Mouse (Mus musculus) intestine, postnatal 0 days (tissue): ENCODE data around the gene Gramd2. TPM values are rescaled to one million over a fixed set of nuclear protein-coding genes. Genes with fewer than 3 reads are reported as not detected.

Source experiments
- ATAC-seq: fragments of 200-750 bp; cut with Nextera tagmentation; 2 replicates; pipeline ENCODE4 v1.8.0; 2017; ENCODE audit warnings: mild to moderate bottlenecking, moderate TSS enrichment, moderate library complexity
- H3K27ac ChIP-seq: fragments of 300-500 bp; sonication (generic); 2 replicates; pipeline ENCODE4 v1.5.1; 2014; ENCODE audit warnings: mild to moderate bottlenecking, low read depth, low read length, moderate library complexity
- H3K27me3 ChIP-seq: fragments of 300-500 bp; sonication (generic); replicated peaks from 2 replicates; pipeline ENCODE4 v1.6.1; 2014; ENCODE audit warnings: low read length, mixed read lengths; ENCODE audit not compliant: control insufficient read depth, insufficient read depth
- H3K36me3 ChIP-seq: fragments of 300-500 bp; sonication (generic); 2 replicates; pipeline ENCODE4 v1.6.1; 2014; ENCODE audit warnings: mild to moderate bottlenecking, moderate library complexity; ENCODE audit not compliant: control insufficient read depth, insufficient read depth
- H3K4me1 ChIP-seq: fragments of 300-500 bp; sonication (generic); replicated peaks from 2 replicates; pipeline ENCODE4 v1.6.1; 2014; ENCODE audit warnings: antibody characterized with exemption, low read length, mixed read lengths; ENCODE audit not compliant: control insufficient read depth, insufficient read depth
- H3K4me2 ChIP-seq: fragments of 300-500 bp; sonication (generic); replicated peaks from 2 replicates; pipeline ENCODE4 v1.6.1; 2014; ENCODE audit warnings: low read depth, mild to moderate bottlenecking, moderate library complexity
- H3K4me3 ChIP-seq: fragments of 300-500 bp; sonication (generic); 2 replicates; pipeline ENCODE4 v1.5.1; 2014; ENCODE audit warnings: low read depth, low read length
- H3K9ac ChIP-seq: fragments of 300-500 bp; sonication (generic); 2 replicates; pipeline ENCODE4 v1.6.1; 2014; ENCODE audit warnings: mild to moderate bottlenecking, low read depth, low read length
- H3K9me3 ChIP-seq: fragments of 300-500 bp; sonication (generic); 2 replicates; pipeline ENCODE4 v1.6.1; 2016; ENCODE audit warnings: mixed run types; ENCODE audit not compliant: control insufficient read depth
- CTCF ChIP-seq: sonication (generic); IDR thresholded peaks from 2 replicates; pipeline ENCODE4 v1.5.1; 2016; ENCODE audit warnings: low read depth, mild to moderate bottlenecking, control low read depth, antibody characterized with exemption, moderate library complexity
- WGBS: fragments of 180-500 bp; shearing (Covaris S2); extraction: QIAGEN DNeasy Blood & Tissue Kit; methylation state at CpG from one replicate; pipeline ENCODE4 v1.1.7; 2014; 5-methylcytosine and 5-hydroxymethylcytosine counted together
- polyA plus RNA-seq: library from polyadenylated mRNA; unstranded; fragments of >200 nt; fragmentation: Nextera tagmentation; extraction: Ambion mirVana; gene quantifications from 2 replicates; pipeline ENCODE4 v1.2.1, GENCODE M21; 2015

Gramd2 gene
- polyA plus RNA-seq, 1 experiment from 2014 or later = 0.37 TPM

GRCm38 (mm10) chr9:59723096-59723657, 43.2 kb downstream of the Gramd2 start:
- no peak overlapping the region for H3K4me3 ChIP-seq
- no peak overlapping the region for H3K9ac ChIP-seq
- H3K4me2 ChIP-seq = peak overlapping the region; percentile 47; the same call in 1 of the 2 replicates
- H3K9me3 ChIP-seq = no peaks in the 10 kb centered on the region
- H3K27me3 ChIP-seq = no peaks in the 10 kb centered on the region
- peak; percentile 43; the same call in 1 of the 2 replicates for ATAC-seq
- no peak overlapping the region for H3K27ac ChIP-seq
- H3K4me1 ChIP-seq = no peaks in the 10 kb centered on the region; the same call in 1 of the 2 replicates
- 17% methylated on average over 10 of the region's 10 CpGs for WGBS
- peak; percentile 95 for TF ChIP-seq CTCF
- H3K36me3 ChIP-seq = no peaks in the 10 kb centered on the region

GRCm38 (mm10) chr9:59723791-59724442, 44.0 kb downstream of the Gramd2 start:
- no peak overlapping the region for H3K27ac ChIP-seq

GRCm38 (mm10) chr9:59725515-59725914, 45.6 kb downstream of the Gramd2 start:
- no peak overlapping the region for H3K4me3 ChIP-seq
- no peak for TF ChIP-seq CTCF
- no peaks in the 10 kb centered on the region for H3K36me3 ChIP-seq
- 58% methylated on average over 10 of the region's 10 CpGs for WGBS
- H3K4me2 ChIP-seq = no peak overlapping the region
- H3K9me3 ChIP-seq = no peaks in the 10 kb centered on the region
- no peak overlapping the region for H3K27ac ChIP-seq
- H3K4me1 ChIP-seq = no peaks in the 10 kb centered on the region; the same call in 1 of the 2 replicates
- H3K9ac ChIP-seq = no peak overlapping the region
- no peak for ATAC-seq
- H3K27me3 ChIP-seq = no peaks in the 10 kb centered on the region

More at GRCm38 (mm10) chr9:59723791-59724442, 44.0 kb downstream of the Gramd2 start:
- TF ChIP-seq CTCF = no peak
- Histone ChIP-seq H3K9me3 (no peaks in the 10 kb centered on the region), H3K4me2 (no peak overlapping the region), H3K4me1 (no peaks in the 10 kb centered on the region; the same call in 1 of the 2 replicates), H3K27me3 (no peaks in the 10 kb centered on the region), H3K36me3 (no peaks in the 10 kb centered on the region), H3K9ac (no peak overlapping the region), H3K4me3 (no peak overlapping the region)
- 62% methylated on average over 8 of the region's 8 CpGs for WGBS
- no peak for ATAC-seq

- no peaks in the 10 kb centered on the region; the same call in 1 of the 2 replicates for H3K4me1 ChIP-seq
- TF ChIP-seq CTCF = no peak
- H3K4me2 ChIP-seq = no peak overlapping the region
- H3K27ac ChIP-seq = no peak overlapping the region
- no peaks in the 10 kb centered on the region for H3K27me3 ChIP-seq
- no peak overlapping the region for H3K4me3 ChIP-seq
- WGBS = 85% methylated on average over 11 of the region's 11 CpGs
- H3K9ac ChIP-seq = no peak overlapping the region
- no peak for ATAC-seq
- H3K9me3 ChIP-seq = no peaks in the 10 kb centered on the region
- no peaks in the 10 kb centered on the region for H3K36me3 ChIP-seq
Measured at GRCm38 (mm10) chr9:59727569-59728286, 47.8 kb downstream of the Gramd2 start.

- Histone ChIP-seq H3K36me3 (no peaks in the 10 kb centered on the region), H3K4me1 (no peaks in the 10 kb centered on the region), H3K27me3 (no peaks in the 10 kb centered on the region), H3K9me3 (no peaks in the 10 kb centered on the region), H3K4me2 (no peak overlapping the region), H3K9ac (no peak overlapping the region), H3K27ac (no peak overlapping the region), H3K4me3 (no peak overlapping the region)
- no peak for ATAC-seq
- 87% methylated on average over 5 of the region's 5 CpGs for WGBS
- no peak for TF ChIP-seq CTCF
Measured at GRCm38 (mm10) chr9:59731136-59731535, 51.2 kb downstream of the Gramd2 start.

- no peaks in the 10 kb centered on the region for H3K36me3 ChIP-seq
- no peak for TF ChIP-seq CTCF
- H3K9me3 ChIP-seq = no peaks in the 10 kb centered on the region
- no peak overlapping the region for H3K9ac ChIP-seq
- no peaks in the 10 kb centered on the region for H3K27me3 ChIP-seq
- no peak overlapping the region for H3K4me2 ChIP-seq
- 64% methylated on average over 6 of the region's 6 CpGs for WGBS
- no peaks in the 10 kb centered on the region for H3K4me1 ChIP-seq
- ATAC-seq = no peak
- H3K4me3 ChIP-seq = no peak overlapping the region
- H3K27ac ChIP-seq = no peak overlapping the region
Measured at GRCm38 (mm10) chr9:59733075-59733474, 53.1 kb downstream of the Gramd2 start.
